Mouse (Mus musculus): ENCODE data around the gene Negr1. TPM values are rescaled to one million over a fixed set of nuclear protein-coding genes. Genes with fewer than 3 reads are reported as not detected.

Negr1 gene
- polyA plus RNA-seq, 1 experiment from 2014 or later = 6.0 TPM

GRCm38 (mm10) chr3:157188939-157189725 is 627.5 kb downstream of the Negr1 start:
- ATAC-seq (replicated peaks; ENCODE audit: low FRiP score, low TSS enrichment, low read depth) = no peak
- WGBS = 38% methylated on average over 8 of the region's 8 CpGs
- H3K4me1 ChIP-seq (replicated peaks; ENCODE audit: control insufficient read depth, insufficient read depth, low read length) = peaks cover 4% of the 10 kb centered on the region; the same call in 1 of the 2 replicates
- H3K27me3 ChIP-seq (replicated peaks; ENCODE audit: control insufficient read depth, insufficient read depth, low read length) = no peaks in the 10 kb centered on the region
- no peak overlapping the region for H3K9ac ChIP-seq (ENCODE audit: low read length)
- no peak overlapping the region for H3K4me3 ChIP-seq (ENCODE audit: low read depth, low read length)
- no peak for DNase-seq (ENCODE audit: low spot score)
- no peak overlapping the region for H3K27ac ChIP-seq (ENCODE audit: low read depth)
- H3K36me3 ChIP-seq (ENCODE audit: control insufficient read depth, insufficient read depth, low read length) = no peaks in the 10 kb centered on the region
- H3K9me3 ChIP-seq (ENCODE audit: control insufficient read depth, low read length) = no peaks in the 10 kb centered on the region
- H3K4me2 ChIP-seq (ENCODE audit: low read length) = no peak overlapping the region

- H3K4me2 ChIP-seq (ENCODE audit: low read length) = no peak overlapping the region
- peaks cover 4% of the 10 kb centered on the region; the same call in 1 of the 2 replicates for H3K4me1 ChIP-seq (replicated peaks; ENCODE audit: control insufficient read depth, insufficient read depth, low read length)
- WGBS = 80% methylated on average over 4 of the region's 4 CpGs
- no peak overlapping the region for H3K4me3 ChIP-seq (ENCODE audit: low read depth, low read length)
- H3K9ac ChIP-seq (ENCODE audit: low read length) = no peak overlapping the region
- no peak overlapping the region for H3K27ac ChIP-seq (ENCODE audit: low read depth)
- no peak for ATAC-seq (replicated peaks; ENCODE audit: low FRiP score, low TSS enrichment, low read depth)
- H3K9me3 ChIP-seq (ENCODE audit: control insufficient read depth, low read length) = no peaks in the 10 kb centered on the region
- no peak for DNase-seq (ENCODE audit: low spot score)
- H3K36me3 ChIP-seq (ENCODE audit: control insufficient read depth, insufficient read depth, low read length) = no peaks in the 10 kb centered on the region
- no peaks in the 10 kb centered on the region for H3K27me3 ChIP-seq (replicated peaks; ENCODE audit: control insufficient read depth, insufficient read depth, low read length)
These were observed 628.2 kb downstream of the Negr1 start for GRCm38 (mm10) chr3:157189834-157190233.

DNA sequence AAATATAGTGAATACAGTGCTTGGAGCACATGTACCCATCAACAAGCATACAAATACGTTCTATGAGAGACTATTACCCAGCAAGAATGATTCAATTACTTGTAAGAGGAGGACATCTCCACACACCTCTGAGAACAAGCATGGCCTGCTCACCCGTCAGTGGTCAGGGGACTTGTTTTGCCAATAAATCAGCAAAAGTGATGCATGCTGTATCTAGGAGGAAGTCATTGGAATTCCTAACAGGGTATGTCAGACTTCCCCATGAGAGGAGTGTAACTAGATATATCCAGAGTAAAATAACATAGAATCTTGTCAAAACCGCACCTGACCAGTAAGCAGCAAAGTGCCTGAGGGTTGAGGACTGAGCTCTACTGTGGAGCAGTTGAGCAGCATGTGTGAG is 629.0 kb downstream of the Negr1 start:
- Histone ChIP-seq H3K27ac (ENCODE audit: low read depth) (no peak overlapping the region), H3K9ac (ENCODE audit: low read length) (no peak overlapping the region), H3K9me3 (ENCODE audit: control insufficient read depth, low read length) (no peaks in the 10 kb centered on the region), H3K27me3 (replicated peaks; ENCODE audit: control insufficient read depth, insufficient read depth, low read length) (no peaks in the 10 kb centered on the region), H3K4me1 (replicated peaks; ENCODE audit: control insufficient read depth, insufficient read depth, low read length) (peaks cover 4% of the 10 kb centered on the region; the same call in 1 of the 2 replicates), H3K4me2 (ENCODE audit: low read length) (no peak overlapping the region), H3K36me3 (ENCODE audit: control insufficient read depth, insufficient read depth, low read length) (no peaks in the 10 kb centered on the region), H3K4me3 (ENCODE audit: low read depth, low read length) (no peak overlapping the region)
- 61% methylated on average over 3 of the region's 3 CpGs for WGBS
- no peak for ATAC-seq (replicated peaks; ENCODE audit: low FRiP score, low TSS enrichment, low read depth)
- no peak for DNase-seq (ENCODE audit: low spot score)

- H3K9ac ChIP-seq (ENCODE audit: low read length) = no peak overlapping the region
- H3K4me2 ChIP-seq (ENCODE audit: low read length) = no peak overlapping the region
- no peaks in the 10 kb centered on the region for H3K27me3 ChIP-seq (replicated peaks; ENCODE audit: control insufficient read depth, insufficient read depth, low read length)
- DNase-seq (ENCODE audit: low spot score) (no peak), ATAC-seq (replicated peaks; ENCODE audit: low FRiP score, low TSS enrichment, low read depth) (no peak)
- no peaks in the 10 kb centered on the region for H3K36me3 ChIP-seq (ENCODE audit: control insufficient read depth, insufficient read depth, low read length)
- peaks cover 4% of the 10 kb centered on the region; the same call in 1 of the 2 replicates for H3K4me1 ChIP-seq (replicated peaks; ENCODE audit: control insufficient read depth, insufficient read depth, low read length)
- no peak overlapping the region for H3K4me3 ChIP-seq (ENCODE audit: low read depth, low read length)
- no peaks in the 10 kb centered on the region for H3K9me3 ChIP-seq (ENCODE audit: control insufficient read depth, low read length)
- no peak overlapping the region for H3K27ac ChIP-seq (ENCODE audit: low read depth)
- WGBS = 76% methylated on average over 3 of the region's 3 CpGs
These were observed 630.4 kb downstream of the Negr1 start for GRCm38 (mm10) chr3:157192021-157192420.

DNA sequence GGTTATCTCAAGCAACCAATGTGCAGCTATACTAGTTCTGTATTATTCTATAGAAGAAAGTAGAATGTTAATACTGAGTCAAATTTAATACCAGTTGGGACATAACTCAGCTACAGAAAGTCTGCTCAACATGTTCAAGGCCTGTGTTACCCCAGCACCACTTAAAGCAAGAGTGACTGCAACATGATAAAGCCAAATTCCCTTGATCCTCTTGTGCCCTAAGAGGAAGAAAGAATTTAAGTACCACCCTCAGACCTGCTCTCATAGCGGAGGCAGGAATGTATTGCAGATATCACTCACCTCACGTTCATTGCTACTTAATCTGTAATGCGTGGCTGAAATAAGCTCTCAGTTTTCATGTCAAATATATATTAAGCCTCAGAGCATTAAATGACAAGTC is 631.5 kb downstream of the Negr1 start:
- H3K4me1 ChIP-seq (replicated peaks; ENCODE audit: control insufficient read depth, insufficient read depth, low read length) = peaks cover 4% of the 10 kb centered on the region; the same call in 1 of the 2 replicates
- no peak overlapping the region for H3K9ac ChIP-seq (ENCODE audit: low read length)
- no peak overlapping the region for H3K4me2 ChIP-seq (ENCODE audit: low read length)
- H3K27me3 ChIP-seq (replicated peaks; ENCODE audit: control insufficient read depth, insufficient read depth, low read length) = no peaks in the 10 kb centered on the region
- 87% methylated on average over 3 of the region's 3 CpGs for WGBS
- ATAC-seq (replicated peaks; ENCODE audit: low FRiP score, low TSS enrichment, low read depth) (no peak), DNase-seq (ENCODE audit: low spot score) (no peak)
- H3K36me3 ChIP-seq (ENCODE audit: control insufficient read depth, insufficient read depth, low read length) = no peaks in the 10 kb centered on the region
- no peak overlapping the region for H3K4me3 ChIP-seq (ENCODE audit: low read depth, low read length)
- H3K27ac ChIP-seq (ENCODE audit: low read depth) = no peak overlapping the region
- H3K9me3 ChIP-seq (ENCODE audit: control insufficient read depth, low read length) = no peaks in the 10 kb centered on the region

DNA sequence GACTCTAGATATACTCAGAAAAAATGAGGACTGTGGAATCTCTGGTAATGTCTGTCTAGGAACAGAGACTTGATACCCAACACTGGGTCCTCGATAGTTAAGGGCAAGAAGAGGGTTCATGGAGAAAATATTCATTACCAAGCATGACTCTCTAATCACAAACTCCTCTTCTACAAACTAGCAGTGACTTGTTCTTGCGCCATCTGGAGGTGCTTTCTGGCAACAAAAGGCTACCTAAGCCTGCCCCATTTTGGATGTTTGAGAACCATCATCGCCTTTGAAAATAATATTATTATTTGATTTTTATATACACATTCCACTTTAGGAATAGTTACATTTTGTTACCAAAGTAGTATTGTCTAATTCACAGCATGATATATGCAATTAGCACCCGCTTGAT is 637.1 kb downstream of the Negr1 start:
- H3K4me2 ChIP-seq (ENCODE audit: low read length) = no peak overlapping the region
- H3K9me3 ChIP-seq (ENCODE audit: control insufficient read depth, low read length) = no peaks in the 10 kb centered on the region
- no peak for ATAC-seq (replicated peaks; ENCODE audit: low FRiP score, low TSS enrichment, low read depth)
- no peaks in the 10 kb centered on the region for H3K27me3 ChIP-seq (replicated peaks; ENCODE audit: control insufficient read depth, insufficient read depth, low read length)
- no peaks in the 10 kb centered on the region for H3K36me3 ChIP-seq (ENCODE audit: control insufficient read depth, insufficient read depth, low read length)
- no peak overlapping the region for H3K27ac ChIP-seq (ENCODE audit: low read depth)
- no peak for DNase-seq (ENCODE audit: low spot score)
- H3K4me1 ChIP-seq (replicated peaks; ENCODE audit: control insufficient read depth, insufficient read depth, low read length) = no peaks in the 10 kb centered on the region
- WGBS = 89% methylated on average over 4 of the region's 4 CpGs
- H3K4me3 ChIP-seq (ENCODE audit: low read depth, low read length) = no peak overlapping the region
- no peak overlapping the region for H3K9ac ChIP-seq (ENCODE audit: low read length)

DNA sequence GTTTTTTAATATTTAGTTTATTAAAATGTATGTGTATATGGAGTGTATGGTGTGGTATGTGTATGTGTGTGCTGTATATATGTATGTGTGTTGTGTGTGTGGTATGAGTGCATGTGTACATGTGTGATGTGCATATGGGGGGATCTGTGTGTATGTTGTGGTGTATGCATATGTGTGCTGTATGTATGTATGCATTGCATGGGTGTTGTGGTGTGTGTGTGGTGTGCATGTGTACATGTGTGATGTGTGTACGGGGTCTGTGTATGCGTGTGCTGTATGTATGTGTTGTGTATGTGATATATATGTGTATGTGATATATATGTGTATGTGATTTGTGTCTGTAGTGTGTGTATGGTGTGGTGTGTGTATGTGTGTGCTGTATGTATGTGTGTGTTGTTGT is 640.1 kb downstream of the Negr1 start:
- WGBS = 90% methylated on average over 2 of the region's 2 CpGs
- Histone ChIP-seq H3K4me3 (ENCODE audit: low read depth, low read length) (no peak overlapping the region), H3K9ac (ENCODE audit: low read length) (no peak overlapping the region), H3K27ac (ENCODE audit: low read depth) (no peak overlapping the region), H3K27me3 (replicated peaks; ENCODE audit: control insufficient read depth, insufficient read depth, low read length) (no peaks in the 10 kb centered on the region), H3K36me3 (ENCODE audit: control insufficient read depth, insufficient read depth, low read length) (no peaks in the 10 kb centered on the region), H3K4me2 (ENCODE audit: low read length) (no peak overlapping the region), H3K9me3 (ENCODE audit: control insufficient read depth, low read length) (no peaks in the 10 kb centered on the region), H3K4me1 (replicated peaks; ENCODE audit: control insufficient read depth, insufficient read depth, low read length) (no peaks in the 10 kb centered on the region)
- ATAC-seq (replicated peaks; ENCODE audit: low FRiP score, low TSS enrichment, low read depth) (no peak), DNase-seq (ENCODE audit: low spot score) (no peak)

- H3K27me3 ChIP-seq (replicated peaks; ENCODE audit: control insufficient read depth, insufficient read depth, low read length) = no peaks in the 10 kb centered on the region
- WGBS = 81% methylated on average over 8 of the region's 8 CpGs
- H3K4me1 ChIP-seq (replicated peaks; ENCODE audit: control insufficient read depth, insufficient read depth, low read length) = no peaks in the 10 kb centered on the region
- H3K36me3 ChIP-seq (ENCODE audit: control insufficient read depth, insufficient read depth, low read length) = no peaks in the 10 kb centered on the region
- DNase-seq (ENCODE audit: low spot score) (no peak), ATAC-seq (replicated peaks; ENCODE audit: low FRiP score, low TSS enrichment, low read depth) (no peak)
- H3K4me3 ChIP-seq (ENCODE audit: low read depth, low read length) = no peak overlapping the region
- H3K27ac ChIP-seq (ENCODE audit: low read depth) = no peak overlapping the region
- H3K4me2 ChIP-seq (ENCODE audit: low read length) = no peak overlapping the region
- no peaks in the 10 kb centered on the region for H3K9me3 ChIP-seq (ENCODE audit: control insufficient read depth, low read length)
- H3K9ac ChIP-seq (ENCODE audit: low read length) = no peak overlapping the region
These were observed 642.0 kb downstream of the Negr1 start for GRCm38 (mm10) chr3:157203573-157203972.

DNA sequence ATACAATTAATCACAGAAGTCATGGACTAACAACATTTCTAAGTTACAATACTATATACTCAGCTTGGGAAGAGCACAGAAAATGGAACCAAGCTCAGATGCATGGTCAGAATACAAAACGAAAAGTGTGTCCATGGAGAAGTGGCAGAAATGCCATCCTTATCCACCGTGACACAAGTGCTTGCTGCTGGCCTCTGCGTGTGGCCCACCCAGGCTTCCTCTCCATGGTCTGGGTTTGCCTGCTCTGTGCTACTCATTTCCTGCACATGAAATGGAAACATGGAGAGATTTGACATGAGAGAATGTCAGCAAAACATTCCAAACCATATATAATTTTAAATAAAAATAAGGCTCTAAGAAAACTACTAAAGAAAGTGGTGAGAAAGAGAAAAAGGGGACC is 645.2 kb downstream of the Negr1 start:
- Histone ChIP-seq H3K9ac (ENCODE audit: low read length) (no peak overlapping the region), H3K4me3 (ENCODE audit: low read depth, low read length) (no peak overlapping the region), H3K27ac (ENCODE audit: low read depth) (no peak overlapping the region), H3K4me2 (ENCODE audit: low read length) (no peak overlapping the region), H3K4me1 (replicated peaks; ENCODE audit: control insufficient read depth, insufficient read depth, low read length) (no peaks in the 10 kb centered on the region), H3K36me3 (ENCODE audit: control insufficient read depth, insufficient read depth, low read length) (no peaks in the 10 kb centered on the region), H3K27me3 (replicated peaks; ENCODE audit: control insufficient read depth, insufficient read depth, low read length) (no peaks in the 10 kb centered on the region), H3K9me3 (ENCODE audit: control insufficient read depth, low read length) (no peaks in the 10 kb centered on the region)
- 77% methylated on average over 3 of the region's 3 CpGs for WGBS
- ATAC-seq (replicated peaks; ENCODE audit: low FRiP score, low TSS enrichment, low read depth) (no peak), DNase-seq (ENCODE audit: low spot score) (no peak)

Data from intestine, embryonic 14.5 days (tissue).